Mouse (Mus musculus) liver, embryonic 11.5 days (tissue): ENCODE results near the gene Fmo1. TPM values are rescaled to one million over a fixed set of nuclear protein-coding genes. Genes with fewer than 3 reads are reported as not detected.
A peak's percentile ranks its signal among the peaks of the same experiment; 100 is the strongest.

Experiments used
- ATAC-seq: fragments of 200-750 bp; cut with Nextera tagmentation; replicated peaks from 2 replicates; pipeline ENCODE4 v1.8.0; 2017; ENCODE audit warnings: moderate number of reproducible peaks, mild to moderate bottlenecking, moderate TSS enrichment, moderate library complexity; ENCODE audit not compliant: low FRiP score
- DNase-seq: peaks from one replicate; pipeline ENCODE4 v3.0.0-alpha.2; 2017; ENCODE audit warnings: low spot score
- H3K27ac ChIP-seq: fragments of 300-500 bp; sonication (generic); 2 replicates; pipeline ENCODE4 v1.5.1; 2014; ENCODE audit warnings: mild to moderate bottlenecking, low read depth, low read length, control low read depth
- H3K27me3 ChIP-seq: fragments of 300-500 bp; sonication (generic); replicated peaks from 2 replicates; pipeline ENCODE4 v1.6.1; 2014; ENCODE audit warnings: low read length, mixed read lengths; ENCODE audit not compliant: control insufficient read depth, insufficient read depth
- H3K36me3 ChIP-seq: fragments of 300-500 bp; sonication (generic); 2 replicates; pipeline ENCODE4 v1.6.1; 2014; ENCODE audit warnings: mild to moderate bottlenecking, low read length, moderate library complexity, mixed read lengths; ENCODE audit not compliant: control insufficient read depth, insufficient read depth
- H3K4me1 ChIP-seq: fragments of 300-500 bp; sonication (generic); replicated peaks from 2 replicates; pipeline ENCODE4 v1.6.1; 2014; ENCODE audit warnings: low read length, mixed read lengths; ENCODE audit not compliant: control insufficient read depth, insufficient read depth
- H3K4me2 ChIP-seq: fragments of 300-500 bp; sonication (generic); 2 replicates; pipeline ENCODE4 v1.6.1; 2014; ENCODE audit warnings: mild to moderate bottlenecking, control low read depth, moderate library complexity
- H3K4me3 ChIP-seq: fragments of 300-500 bp; sonication (generic); 2 replicates; pipeline ENCODE4 v1.5.1; 2014; ENCODE audit warnings: low read depth, low read length, control low read depth
- H3K9ac ChIP-seq: fragments of 300-500 bp; sonication (generic); 2 replicates; pipeline ENCODE4 v1.6.1; 2014; ENCODE audit warnings: low read depth, low read length, control low read depth
- H3K9me3 ChIP-seq: fragments of 300-500 bp; sonication (generic); 2 replicates; pipeline ENCODE4 v1.6.1; 2016; ENCODE audit warnings: low read length, inconsistent platforms, mixed read lengths; ENCODE audit not compliant: control insufficient read depth
- WGBS: fragments of 180-500 bp; shearing (Covaris S2); extraction: QIAGEN DNeasy Blood & Tissue Kit; methylation state at CpG from one replicate; pipeline ENCODE4 v1.1.7; 2014; 5-methylcytosine and 5-hydroxymethylcytosine counted together
- polyA plus RNA-seq: library from polyadenylated mRNA; unstranded; fragments of >200 nt; fragmentation: Nextera tagmentation; extraction: Ambion mirVana; gene quantifications from 2 replicates; pipeline ENCODE4 v1.2.1, GENCODE M21; 2014

Fmo1 gene
- polyA plus RNA-seq, 1 experiment from 2014 or later: 3.1 TPM

DNA sequence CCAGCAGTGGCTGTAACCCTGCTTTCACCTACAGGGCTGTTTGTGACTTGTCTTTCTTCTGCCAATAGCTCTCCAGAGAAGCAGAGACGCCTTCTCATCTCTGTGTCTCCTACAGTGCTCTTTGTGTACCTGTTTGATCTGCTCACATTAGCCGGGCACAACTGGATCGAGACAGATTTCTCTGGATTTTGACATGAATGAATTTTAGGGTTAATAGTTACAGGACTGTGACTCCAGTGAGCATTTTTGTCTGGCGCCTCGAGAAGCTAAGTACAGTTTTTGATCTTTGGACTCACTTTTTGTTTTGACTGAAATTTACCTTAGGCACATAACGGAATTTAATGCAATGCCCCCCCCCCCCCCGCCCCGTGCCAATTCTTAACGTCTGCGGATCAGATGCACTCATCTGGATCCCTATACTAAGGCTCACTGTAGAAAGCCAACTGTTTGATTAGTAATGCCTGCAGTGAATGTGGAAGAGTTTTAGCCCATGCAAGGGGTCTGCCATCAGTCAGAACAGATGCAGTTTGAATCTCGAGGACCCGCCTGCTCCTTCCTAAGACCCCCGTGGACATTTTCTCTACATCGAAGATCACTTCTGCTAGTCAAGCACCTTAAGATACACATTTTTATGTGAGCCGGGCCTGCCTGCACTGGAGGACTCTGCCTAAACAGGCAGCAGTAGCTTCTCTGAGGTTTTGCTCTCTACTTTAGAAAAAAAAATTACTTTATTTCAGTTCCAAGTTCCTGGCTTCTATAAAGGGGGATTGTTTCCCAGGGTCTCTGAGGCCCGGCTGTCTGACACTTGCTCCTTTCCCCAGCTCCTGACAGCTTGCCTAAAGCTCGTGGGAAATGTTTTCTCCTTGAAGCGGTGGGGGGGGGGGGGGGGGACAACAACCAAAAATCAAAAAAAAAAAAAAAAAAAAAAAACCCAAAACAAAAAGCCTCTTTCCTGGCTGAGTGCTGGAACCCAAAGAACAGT is 8.4 kb downstream of the Fmo1 start:
- Histone ChIP-seq H3K36me3 (no peaks in the 10 kb centered on the region), H3K4me2 (no peak overlapping the region), H3K4me3 (no peak overlapping the region), H3K9ac (no peak overlapping the region), H3K4me1 (peaks cover 6% of the 10 kb centered on the region; the same call in 1 of the 2 replicates), H3K9me3 (no peaks in the 10 kb centered on the region), H3K27ac (no peak overlapping the region), H3K27me3 (no peaks in the 10 kb centered on the region)
- ATAC-seq: no peak
- WGBS: 78% methylated on average over 18 of the region's 18 CpGs
- no peak for DNase-seq

DNA sequence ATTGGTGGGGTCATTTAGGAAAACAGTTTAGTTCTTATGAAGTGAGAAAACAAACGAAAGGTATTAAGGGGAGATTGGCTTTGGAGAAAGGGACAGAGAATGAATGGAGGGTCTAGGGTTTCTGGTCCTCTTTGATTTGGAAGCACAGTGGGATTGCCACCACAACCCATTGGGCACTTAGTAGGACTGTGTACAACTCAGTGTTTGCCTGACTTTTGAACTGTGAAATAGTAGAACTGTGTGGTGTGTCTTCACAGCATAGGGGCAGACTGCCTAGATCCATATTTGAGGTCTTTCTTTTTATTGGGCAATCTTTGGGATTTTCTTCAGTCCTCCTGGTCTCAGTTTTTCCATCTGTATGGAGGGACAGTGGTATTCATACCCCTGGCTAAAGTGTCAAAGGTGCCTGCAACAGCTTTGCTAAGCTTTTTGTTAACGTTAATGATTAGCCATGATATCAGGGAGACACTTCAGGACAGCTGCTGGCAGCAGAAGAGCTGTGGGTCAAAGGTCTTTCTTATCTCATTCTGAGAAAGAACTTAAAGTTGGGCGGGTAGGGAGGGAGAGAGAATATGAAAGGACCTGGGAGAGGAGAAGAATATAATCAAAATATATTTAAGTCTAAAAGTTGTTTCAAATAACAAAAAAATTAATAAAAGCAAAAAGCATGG is 12.5 kb downstream of the Fmo1 start:
- Histone ChIP-seq H3K9ac (no peak overlapping the region), H3K9me3 (no peaks in the 10 kb centered on the region), H3K36me3 (no peaks in the 10 kb centered on the region), H3K27ac (no peak overlapping the region), H3K4me1 (peaks cover 3% of the 10 kb centered on the region; the same call in 1 of the 2 replicates), H3K27me3 (no peaks in the 10 kb centered on the region), H3K4me3 (no peak overlapping the region), H3K4me2 (no peak overlapping the region)
- DNase-seq (peak; percentile 12), ATAC-seq (peak; percentile 71)
- 40% methylated on average over 3 of the region's 3 CpGs for WGBS

GRCm38 (mm10) chr1:162847554-162847953 is 18.9 kb downstream of the Fmo1 start:
- H3K4me2 ChIP-seq: no peak overlapping the region
- no peaks in the 10 kb centered on the region for H3K36me3 ChIP-seq
- H3K27ac ChIP-seq: no peak overlapping the region
- no peaks in the 10 kb centered on the region for H3K9me3 ChIP-seq
- no peak for DNase-seq
- H3K4me1 ChIP-seq: no peaks in the 10 kb centered on the region
- 93% methylated on average over 6 of the region's 6 CpGs for WGBS
- H3K4me3 ChIP-seq: no peak overlapping the region
- H3K9ac ChIP-seq: no peak overlapping the region
- ATAC-seq: no peak
- H3K27me3 ChIP-seq: no peaks in the 10 kb centered on the region

GRCm38 (mm10) chr1:162840211-162840610 is 26.2 kb downstream of the Fmo1 start:
- Histone ChIP-seq H3K9me3 (no peaks in the 10 kb centered on the region; the same call in 1 of the 2 replicates), H3K27ac (no peak overlapping the region), H3K27me3 (no peaks in the 10 kb centered on the region), H3K4me2 (no peak overlapping the region), H3K4me1 (no peaks in the 10 kb centered on the region), H3K36me3 (no peaks in the 10 kb centered on the region), H3K4me3 (no peak overlapping the region), H3K9ac (no peak overlapping the region)
- 93% methylated on average over 9 of the region's 9 CpGs for WGBS
- ATAC-seq (no peak), DNase-seq (no peak)

GRCm38 (mm10) chr1:162838976-162839375 is 27.4 kb downstream of the Fmo1 start:
- no peak for ATAC-seq
- no peak overlapping the region for H3K4me2 ChIP-seq
- H3K27ac ChIP-seq: no peak overlapping the region
- H3K4me3 ChIP-seq: no peak overlapping the region
- no peak overlapping the region for H3K9ac ChIP-seq
- H3K27me3 ChIP-seq: no peaks in the 10 kb centered on the region
- no peaks in the 10 kb centered on the region; the same call in 1 of the 2 replicates for H3K9me3 ChIP-seq
- H3K36me3 ChIP-seq: no peaks in the 10 kb centered on the region
- H3K4me1 ChIP-seq: no peaks in the 10 kb centered on the region
- 85% methylated on average over 6 of the region's 6 CpGs for WGBS
- peak; percentile 10 for DNase-seq

DNA sequence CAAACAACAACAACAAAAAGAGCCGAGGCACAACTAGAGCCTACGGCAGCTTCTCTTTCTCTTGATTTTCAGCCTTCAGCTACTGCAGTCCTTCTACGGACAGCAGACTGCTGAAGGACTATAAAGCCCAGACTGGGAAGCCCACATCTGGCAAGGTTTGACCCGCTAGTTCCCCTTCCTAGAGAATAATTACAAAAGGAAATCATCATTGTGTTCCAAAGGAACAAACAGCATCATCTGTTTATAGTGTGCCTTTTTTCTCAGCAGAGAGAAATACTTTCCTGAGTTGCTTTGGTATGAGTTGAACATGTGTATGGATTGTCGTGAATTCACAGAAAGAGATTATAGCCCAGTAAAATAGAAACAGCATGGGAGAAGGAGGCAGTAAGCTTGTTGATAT is 32.1 kb downstream of the Fmo1 start:
- Histone ChIP-seq H3K4me1 (no peaks in the 10 kb centered on the region), H3K9ac (no peak overlapping the region), H3K9me3 (no peaks in the 10 kb centered on the region; the same call in 1 of the 2 replicates), H3K27me3 (no peaks in the 10 kb centered on the region), H3K4me3 (no peak overlapping the region), H3K4me2 (no peak overlapping the region), H3K27ac (no peak overlapping the region), H3K36me3 (no peaks in the 10 kb centered on the region)
- DNase-seq (no peak), ATAC-seq (no peak)
- 80% methylated on average over 5 of the region's 5 CpGs for whole genome bisulfite sequencing

- H3K4me2 ChIP-seq: no peak overlapping the region
Observed at GRCm38 (mm10) chr1:162832574-162832953, 33.8 kb downstream of the Fmo1 start.

DNA sequence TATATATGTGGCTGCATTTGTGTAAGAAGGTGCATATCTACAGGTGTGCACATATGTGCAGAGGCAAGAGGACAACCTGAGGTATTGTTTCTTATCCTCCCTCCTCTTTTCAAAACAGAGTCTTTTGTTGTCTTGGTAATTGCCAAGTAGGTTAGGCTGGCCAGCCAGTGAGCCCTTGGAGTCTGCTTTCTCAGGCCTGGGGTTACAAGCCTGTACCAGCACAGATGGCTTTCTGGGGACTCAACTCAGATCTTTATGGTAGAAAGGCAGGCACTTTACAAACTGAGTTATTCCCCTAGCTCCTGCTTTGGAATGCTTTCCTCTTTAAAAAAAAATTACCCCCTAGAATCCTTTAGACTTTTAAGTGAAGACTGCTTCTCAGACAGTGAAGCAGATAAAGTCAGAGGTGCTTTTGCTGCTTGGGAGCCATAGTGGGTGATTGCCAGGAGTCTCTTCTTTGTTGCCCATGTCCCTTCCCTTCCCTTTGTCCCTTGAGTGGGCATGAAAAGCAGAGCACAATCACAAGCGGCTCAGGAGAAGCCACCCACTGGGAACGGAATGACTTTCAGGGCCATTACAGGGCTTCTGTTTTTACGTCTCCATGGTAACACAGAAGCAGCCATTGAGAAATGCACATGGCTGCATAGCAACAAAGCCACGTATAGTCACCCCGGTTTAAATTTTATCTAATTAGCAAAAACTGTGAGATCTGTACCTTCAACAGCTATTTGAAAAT is 34.4 kb downstream of the Fmo1 start:
- Histone ChIP-seq H3K4me2 (no peak overlapping the region), H3K9me3 (no peaks in the 10 kb centered on the region), H3K4me3 (no peak overlapping the region), H3K27me3 (no peaks in the 10 kb centered on the region), H3K4me1 (no peaks in the 10 kb centered on the region), H3K27ac (no peak overlapping the region), H3K36me3 (no peaks in the 10 kb centered on the region), H3K9ac (no peak overlapping the region)
- ATAC-seq: no peak
- no peak for DNase-seq
- 20% methylated on average over 5 of the region's 5 CpGs for WGBS

More at GRCm38 (mm10) chr1:162832574-162832953, 33.8 kb downstream of the Fmo1 start:
- DNase-seq (no peak), ATAC-seq (no peak)
- Histone ChIP-seq H3K9ac (no peak overlapping the region), H3K9me3 (no peaks in the 10 kb centered on the region), H3K27me3 (no peaks in the 10 kb centered on the region), H3K27ac (no peak overlapping the region), H3K36me3 (no peaks in the 10 kb centered on the region), H3K4me3 (no peak overlapping the region), H3K4me1 (no peaks in the 10 kb centered on the region)
- WGBS: 65% methylated on average over 5 of the region's 5 CpGs
